Mouse (Mus musculus): ENCODE results near the gene Ccdc151.

GRCm38 (mm10) chr9:21950322-21950721 lies 52.1 kb downstream of the Ccdc151 start:
- no peak for TF ChIP-seq EP300 (IDR thresholded peaks at IDR 0.05; ENCODE audit: low read depth)
- no peak for TF ChIP-seq CTCF (IDR thresholded peaks at IDR 0.05; ENCODE audit: low read depth)

All from liver, embryonic 14.5 days (tissue).